Mouse (Mus musculus) neural tube, embryonic 11.5 days (tissue): ENCODE data around the gene Vmn1r221. TPM values are rescaled to one million over a fixed set of nuclear protein-coding genes. Genes with fewer than 3 reads are reported as not detected.
A peak's percentile ranks its signal among the peaks of the same experiment; 100 is the strongest.

Experiments used
- ATAC-seq: fragments of 200-750 bp; cut with Nextera tagmentation; 2 replicates; pipeline ENCODE4 v1.8.0; 2017; ENCODE audit warnings: moderate number of reproducible peaks, mild to moderate bottlenecking, moderate TSS enrichment, moderate library complexity; ENCODE audit not compliant: insufficient read depth, low FRiP score, low TSS enrichment
- DNase-seq: peaks from one replicate; pipeline ENCODE4 v3.0.0-alpha.2; 2015; ENCODE audit warnings: low spot score
- H3K27ac ChIP-seq: fragments of 300-500 bp; sonication (generic); 2 replicates; pipeline ENCODE4 v1.5.1; 2014; ENCODE audit warnings: low read depth, mild to moderate bottlenecking, low read length
- H3K27me3 ChIP-seq: fragments of 300-500 bp; sonication (generic); 2 replicates; pipeline ENCODE4 v1.6.1; 2014; ENCODE audit warnings: mild to moderate bottlenecking, low read length, mixed read lengths; ENCODE audit not compliant: control insufficient read depth, insufficient read depth
- H3K36me3 ChIP-seq: fragments of 300-500 bp; sonication (generic); 2 replicates; pipeline ENCODE4 v1.6.1; 2014; ENCODE audit warnings: mild to moderate bottlenecking, low read length, moderate library complexity, mixed read lengths; ENCODE audit not compliant: control insufficient read depth, insufficient read depth
- H3K4me1 ChIP-seq: fragments of 300-500 bp; sonication (generic); 2 replicates; pipeline ENCODE4 v1.6.1; 2014; ENCODE audit warnings: low read length, mixed read lengths; ENCODE audit not compliant: control insufficient read depth, insufficient read depth
- H3K4me2 ChIP-seq: fragments of 300-500 bp; sonication (generic); 2 replicates; pipeline ENCODE4 v1.6.1; 2014; ENCODE audit warnings: low read depth, mild to moderate bottlenecking, moderate library complexity
- H3K4me3 ChIP-seq: fragments of 300-500 bp; sonication (generic); 2 replicates; pipeline ENCODE4 v1.5.1; 2014; ENCODE audit warnings: low read depth, low read length
- H3K9ac ChIP-seq: fragments of 300-500 bp; sonication (generic); 2 replicates; pipeline ENCODE4 v1.6.1; 2014; ENCODE audit warnings: mild to moderate bottlenecking, low read length
- H3K9me3 ChIP-seq: fragments of 300-500 bp; sonication (generic); 2 replicates; pipeline ENCODE4 v1.6.1; 2016; ENCODE audit warnings: low read length; ENCODE audit not compliant: control insufficient read depth
- WGBS: fragments of 180-500 bp; shearing (Covaris S2); extraction: QIAGEN DNeasy Blood & Tissue Kit; methylation state at CpG from one replicate; pipeline ENCODE4 v1.1.7; 2014; 5-methylcytosine and 5-hydroxymethylcytosine counted together
- polyA plus RNA-seq: library from polyadenylated mRNA; unstranded; fragments of >200 nt; fragmentation: Nextera tagmentation; extraction: Ambion mirVana; gene quantifications from 2 replicates; pipeline ENCODE4 v1.2.1, GENCODE M21; 2014

The Vmn1r221 gene
- polyA plus RNA-seq, 1 experiment from 2014 or later, result not detected

DNA sequence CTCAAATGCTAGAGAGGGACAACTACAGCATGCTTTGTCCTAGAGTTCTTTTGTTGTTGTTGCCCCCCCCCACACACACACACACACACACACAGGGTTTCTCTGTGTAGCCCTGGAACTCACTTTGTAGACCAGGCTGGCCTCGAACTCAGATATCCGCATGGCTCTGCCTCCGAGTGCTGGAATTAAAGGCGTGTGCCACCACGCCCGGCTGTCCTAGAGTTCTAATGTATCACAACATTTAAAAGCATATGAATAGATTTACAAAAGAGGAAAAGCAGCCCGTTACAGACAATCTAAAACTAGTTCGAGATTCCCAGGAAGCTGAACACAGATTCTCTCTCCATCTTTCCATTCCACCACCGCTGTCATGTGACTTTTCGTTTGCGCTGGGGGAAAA, 55.8 kb downstream of the Vmn1r221 start:
- DNase-seq, result no peak
- 25% methylated on average over 11 of the region's 11 CpGs for WGBS
- no peaks in the 10 kb centered on the region for H3K36me3 ChIP-seq

DNA sequence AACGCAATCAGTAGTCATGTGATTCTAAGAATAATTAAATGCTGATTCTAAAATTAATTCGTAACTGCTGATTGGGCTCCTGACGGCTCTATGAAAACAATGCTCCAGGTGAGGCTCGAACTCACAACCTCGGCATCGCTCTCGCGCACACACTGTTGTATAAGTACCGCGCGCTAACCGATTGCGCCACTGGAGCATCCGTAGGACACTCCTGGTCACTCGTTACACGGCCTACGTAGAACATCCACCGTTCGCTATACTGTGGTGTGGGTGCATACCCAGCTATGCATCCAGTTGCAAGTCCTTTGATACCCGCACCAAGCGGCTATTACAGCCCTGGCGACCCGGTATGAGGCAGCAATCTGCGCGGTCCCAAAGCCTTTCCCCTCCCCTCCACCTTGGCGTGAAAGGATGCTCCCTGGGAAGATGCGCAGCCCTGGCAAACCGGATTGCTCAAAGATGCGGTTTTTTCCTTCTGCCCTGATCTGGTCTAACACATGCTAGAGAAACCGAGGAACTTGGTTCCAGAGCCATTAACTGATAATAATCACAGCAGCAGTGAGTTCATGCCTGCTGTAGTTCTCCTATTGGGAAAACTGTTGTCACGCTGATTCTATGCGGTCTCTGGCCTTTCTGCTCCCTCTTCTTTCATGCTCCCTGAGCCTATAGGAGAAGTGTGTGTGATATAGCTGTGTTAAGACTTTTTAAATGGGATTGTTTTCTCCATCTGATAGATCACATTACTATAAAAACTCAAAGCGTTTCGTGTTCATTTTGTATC, 56.6 kb downstream of the Vmn1r221 start:
- Histone ChIP-seq H3K9ac (no peak overlapping the region; the same call in 1 of the 2 replicates), H3K36me3 (no peaks in the 10 kb centered on the region), H3K27me3 (no peaks in the 10 kb centered on the region), H3K9me3 (no peaks in the 10 kb centered on the region), H3K4me2 (peak overlapping the region; percentile 48), H3K27ac (no peak overlapping the region), H3K4me1 (no peaks in the 10 kb centered on the region), H3K4me3 (peak overlapping the region; percentile 31)
- ATAC-seq (peak; percentile 89), DNase-seq (peak; percentile 73)
- WGBS, result 3% methylated on average over 34 of the region's 34 CpGs

More for the DNA sequence above, 55.8 kb downstream of the Vmn1r221 start:
- Histone ChIP-seq H3K9me3 (no peaks in the 10 kb centered on the region), H3K27me3 (no peaks in the 10 kb centered on the region), H3K27ac (no peak overlapping the region), H3K4me1 (no peaks in the 10 kb centered on the region), H3K4me3 (peak overlapping the region; percentile 31), H3K9ac (no peak overlapping the region), H3K4me2 (peak overlapping the region; percentile 48)
- ATAC-seq, result no peak; the same call in 1 of the 2 replicates

Other genes with a start within 250 kb of the Vmn1r221 start
- gene Vmn1r213, start 206.5 kb upstream of the Vmn1r221 start, polyA plus RNA-seq, result not detected in 2 replicates
- gene Vmn1r214, start 183.7 kb upstream of the Vmn1r221 start, polyA plus RNA-seq, result not detected in 2 replicates
- not detected in 2 replicates for gene Vmn1r215, start 146.1 kb upstream of the Vmn1r221 start, polyA plus RNA-seq
- gene Vmn1r217, start 95.9 kb upstream of the Vmn1r221 start, polyA plus RNA-seq, result not detected in 2 replicates
- gene Vmn1r218, start 81.0 kb upstream of the Vmn1r221 start, polyA plus RNA-seq, result not detected in 2 replicates
- not detected in 2 replicates for gene Vmn1r219, start 54.8 kb upstream of the Vmn1r221 start, polyA plus RNA-seq
- gene Vmn1r220, start 26.2 kb upstream of the Vmn1r221 start, polyA plus RNA-seq, result not detected in 2 replicates
- not detected in 2 replicates for gene Vmn1r222, start 21.8 kb downstream of the Vmn1r221 start, polyA plus RNA-seq
- not detected in 2 replicates for gene Vmn1r223, start 33.0 kb downstream of the Vmn1r221 start, polyA plus RNA-seq
- 62.0 and 62.7 TPM in 2 replicates for gene Zfp322a, start 155.1 kb downstream of the Vmn1r221 start, polyA plus RNA-seq
- 13.3 and 13.7 TPM in 2 replicates for gene Abt1, start 209.7 kb downstream of the Vmn1r221 start, polyA plus RNA-seq